Mouse (Mus musculus): Measurements from ENCODE around the gene Tmem14c. TPM values are rescaled to one million over a fixed set of nuclear protein-coding genes. Genes with fewer than 3 reads are reported as not detected.

The Tmem14c gene
- polyA plus RNA-seq, 1 experiment from 2014 or later = 228 TPM

GRCm38 (mm10) chr13:41008946-41009345 is 7.1 kb upstream of the Tmem14c start:
- Histone ChIP-seq H3K36me3 (peaks cover 93% of the 10 kb centered on the region), H3K4me3 (no peak overlapping the region), H3K4me1 (replicated peaks) (no peaks in the 10 kb centered on the region), H3K9ac (no peak overlapping the region), H3K4me2 (no peak overlapping the region), H3K27me3 (replicated peaks) (no peaks in the 10 kb centered on the region), H3K9me3 (replicated peaks) (no peaks in the 10 kb centered on the region), H3K27ac (ENCODE audit: poor library complexity, severe bottlenecking) (no peak overlapping the region)
- WGBS = 82% methylated on average over 8 of the region's 8 CpGs
- no peak for ATAC-seq (ENCODE audit: insufficient number of reproducible peaks, low FRiP score)

- peak overlapping the region; percentile 86 for H3K27ac ChIP-seq (ENCODE audit: poor library complexity, severe bottlenecking)
- H3K9ac ChIP-seq = peak overlapping the region; percentile 79
- H3K4me3 ChIP-seq = peak overlapping the region; percentile 70
- WGBS = 46% methylated on average over 12 of the region's 12 CpGs
- peak overlapping the region; percentile 83 for H3K4me2 ChIP-seq
- H3K9me3 ChIP-seq (replicated peaks) = no peaks in the 10 kb centered on the region
- no peaks in the 10 kb centered on the region for H3K27me3 ChIP-seq (replicated peaks)
- H3K36me3 ChIP-seq = peaks cover 66% of the 10 kb centered on the region
- H3K4me1 ChIP-seq (replicated peaks) = peaks cover 39% of the 10 kb centered on the region
- no peak for ATAC-seq (ENCODE audit: insufficient number of reproducible peaks, low FRiP score)
Observed at GRCm38 (mm10) chr13:41016797-41017405, 809 bp downstream of the Tmem14c start.

- WGBS = 55% methylated on average over 4 of the region's 4 CpGs
- Histone ChIP-seq H3K36me3 (peaks cover 65% of the 10 kb centered on the region), H3K4me2 (peak overlapping the region; percentile 83), H3K27ac (ENCODE audit: poor library complexity, severe bottlenecking) (no peak overlapping the region), H3K4me1 (replicated peaks) (peaks cover 41% of the 10 kb centered on the region), H3K4me3 (peak overlapping the region; percentile 70; the same call in 1 of the 2 replicates), H3K9me3 (replicated peaks) (no peaks in the 10 kb centered on the region), H3K27me3 (replicated peaks) (no peaks in the 10 kb centered on the region), H3K9ac (peak overlapping the region; percentile 10)
- peak; percentile 69 for ATAC-seq (ENCODE audit: insufficient number of reproducible peaks, low FRiP score)
Observed at GRCm38 (mm10) chr13:41017832-41018231, 1.7 kb downstream of the Tmem14c start.

DNA sequence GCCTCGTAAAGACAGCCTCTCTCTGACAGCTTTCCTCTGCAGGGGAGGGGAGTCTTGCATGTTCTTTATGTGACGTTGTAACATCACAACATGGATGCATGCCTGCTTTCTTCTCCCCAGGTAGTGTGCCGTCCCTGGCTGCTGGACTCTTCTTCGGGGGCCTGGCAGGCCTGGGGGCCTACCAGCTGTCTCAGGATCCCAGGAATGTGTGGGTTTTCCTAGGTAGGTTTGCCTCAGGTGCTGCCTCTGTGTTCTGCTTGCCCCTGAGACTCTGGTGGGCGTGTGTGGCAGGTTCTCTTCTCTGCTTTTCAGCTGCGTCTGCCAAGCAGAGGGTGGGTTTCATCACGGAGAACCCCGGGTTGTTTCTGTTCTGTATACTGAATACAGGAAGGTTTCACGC is 2.1 kb downstream of the Tmem14c start:
- no peaks in the 10 kb centered on the region for H3K9me3 ChIP-seq (replicated peaks)
- H3K4me1 ChIP-seq (replicated peaks) = peaks cover 41% of the 10 kb centered on the region
- no peak overlapping the region for H3K4me3 ChIP-seq
- no peak overlapping the region; the same call in 1 of the 2 replicates for H3K9ac ChIP-seq
- ATAC-seq (ENCODE audit: insufficient number of reproducible peaks, low FRiP score) = no peak
- peaks cover 64% of the 10 kb centered on the region for H3K36me3 ChIP-seq
- WGBS = 81% methylated on average over 9 of the region's 9 CpGs
- H3K27ac ChIP-seq (ENCODE audit: poor library complexity, severe bottlenecking) = no peak overlapping the region; the same call in 1 of the 2 replicates
- H3K27me3 ChIP-seq (replicated peaks) = no peaks in the 10 kb centered on the region
- peak overlapping the region; percentile 43 for H3K4me2 ChIP-seq

DNA sequence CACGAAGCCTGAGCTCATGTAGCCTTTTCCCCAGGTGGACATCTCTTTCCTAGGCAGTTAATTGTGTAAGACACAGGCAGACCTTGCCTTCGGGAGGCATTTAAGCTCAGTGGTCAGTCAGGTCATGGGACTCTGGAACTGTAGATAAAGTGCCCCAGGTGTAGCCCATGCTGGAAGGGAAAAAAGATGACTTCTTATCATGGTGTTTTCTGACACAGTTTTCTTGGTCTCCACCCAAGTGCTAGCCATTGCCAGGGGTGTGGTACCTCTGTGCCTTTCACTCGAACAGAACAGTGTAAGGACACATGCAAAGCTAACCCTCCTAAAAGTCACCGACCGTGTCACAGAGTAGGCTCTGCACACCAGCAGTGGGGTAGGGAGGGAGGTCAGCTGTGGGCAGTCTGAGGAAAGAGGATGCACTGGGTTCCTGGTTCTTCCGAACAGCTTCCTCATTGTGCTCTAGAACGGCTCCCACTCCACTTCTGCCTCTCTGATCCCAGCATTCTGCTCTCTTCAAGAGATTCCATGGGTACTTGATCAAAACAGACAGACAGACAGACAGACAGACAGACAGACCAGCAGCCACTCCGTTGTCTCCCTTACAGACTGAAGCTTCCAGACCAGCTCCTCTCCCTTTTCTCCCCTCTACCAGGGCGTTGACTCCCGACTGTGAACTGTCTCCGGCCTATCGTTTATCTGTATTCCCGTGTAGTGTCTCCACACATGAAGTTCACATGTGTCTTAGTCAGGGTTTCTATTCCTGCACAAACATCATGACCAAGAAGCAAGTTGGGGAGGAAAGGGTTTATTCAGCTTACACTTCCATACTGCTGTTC is 2.9 kb downstream of the Tmem14c start:
- Histone ChIP-seq H3K27ac (ENCODE audit: poor library complexity, severe bottlenecking) (peak overlapping the region; percentile 51), H3K9me3 (replicated peaks) (no peaks in the 10 kb centered on the region), H3K4me1 (replicated peaks) (peaks cover 41% of the 10 kb centered on the region), H3K4me3 (peak overlapping the region; percentile 8; the same call in 1 of the 2 replicates), H3K36me3 (peaks cover 64% of the 10 kb centered on the region), H3K9ac (no peak overlapping the region), H3K27me3 (replicated peaks) (no peaks in the 10 kb centered on the region), H3K4me2 (peak overlapping the region; percentile 43)
- 87% methylated on average over 13 of the region's 13 CpGs for WGBS
- peak; percentile 7; the same call in 1 of the 2 replicates for ATAC-seq (ENCODE audit: insufficient number of reproducible peaks, low FRiP score)

- 17% methylated on average over 7 of the region's 7 CpGs for WGBS
- no peaks in the 10 kb centered on the region for H3K27me3 ChIP-seq (replicated peaks)
- H3K36me3 ChIP-seq = peaks cover 64% of the 10 kb centered on the region
- no peak overlapping the region for H3K9ac ChIP-seq
- peaks cover 38% of the 10 kb centered on the region for H3K4me1 ChIP-seq (replicated peaks)
- peak; percentile 53; the same call in 1 of the 2 replicates for ATAC-seq (ENCODE audit: insufficient number of reproducible peaks, low FRiP score)
- peak overlapping the region; percentile 18 for H3K4me2 ChIP-seq
- no peaks in the 10 kb centered on the region for H3K9me3 ChIP-seq (replicated peaks)
- H3K27ac ChIP-seq (ENCODE audit: poor library complexity, severe bottlenecking) = no peak overlapping the region
- no peak overlapping the region for H3K4me3 ChIP-seq
Observed at GRCm38 (mm10) chr13:41020494-41020893, 4.4 kb downstream of the Tmem14c start.

DNA sequence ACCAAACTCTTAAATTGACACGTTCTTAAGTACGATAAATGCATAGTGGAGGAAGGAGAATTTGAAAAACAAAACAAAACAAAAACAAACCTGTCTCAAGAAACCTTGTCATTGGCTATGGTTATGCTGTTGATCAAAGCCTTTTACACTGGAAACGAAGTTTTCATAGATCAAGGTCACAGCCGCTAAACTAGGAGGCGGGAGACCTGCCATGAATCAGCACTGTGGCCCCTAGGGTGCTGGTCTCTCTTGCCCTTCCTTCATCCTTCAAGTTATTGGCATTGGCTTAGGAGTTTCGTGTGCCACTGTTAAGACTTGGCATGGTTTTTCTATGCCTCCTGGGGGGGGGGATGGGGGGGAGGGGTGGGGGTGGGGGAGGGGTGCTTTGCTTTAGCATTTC is 5.5 kb downstream of the Tmem14c start:
- H3K27ac ChIP-seq (ENCODE audit: poor library complexity, severe bottlenecking) = no peak overlapping the region
- no peaks in the 10 kb centered on the region for H3K27me3 ChIP-seq (replicated peaks)
- H3K36me3 ChIP-seq = peaks cover 64% of the 10 kb centered on the region
- WGBS = 84% methylated on average over 6 of the region's 6 CpGs
- no peaks in the 10 kb centered on the region for H3K9me3 ChIP-seq (replicated peaks)
- peaks cover 37% of the 10 kb centered on the region for H3K4me1 ChIP-seq (replicated peaks)
- ATAC-seq (ENCODE audit: insufficient number of reproducible peaks, low FRiP score) = no peak
- no peak overlapping the region for H3K4me2 ChIP-seq
- no peak overlapping the region for H3K4me3 ChIP-seq
- no peak overlapping the region for H3K9ac ChIP-seq

DNA sequence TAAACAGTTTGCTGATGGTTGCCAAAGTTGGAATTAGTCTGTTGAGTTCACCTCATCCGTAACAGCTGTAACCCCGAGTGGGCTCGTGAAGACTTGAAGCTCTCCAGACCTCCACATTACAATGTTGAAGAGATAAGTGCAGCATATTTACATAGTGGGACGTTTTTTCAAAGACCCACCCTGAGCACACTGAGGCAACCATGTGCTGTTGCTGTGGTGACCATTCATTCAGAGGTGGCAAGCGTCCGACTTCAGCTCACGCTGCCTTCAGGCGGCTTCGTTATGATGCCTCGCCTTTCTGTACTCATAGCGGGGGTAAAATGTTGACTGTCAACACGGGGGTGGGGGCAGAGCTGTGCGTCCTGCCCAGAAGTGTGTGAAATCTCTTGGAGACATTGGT is 6.0 kb downstream of the Tmem14c start:
- peaks cover 32% of the 10 kb centered on the region for H3K4me1 ChIP-seq (replicated peaks)
- no peak overlapping the region for H3K27ac ChIP-seq (ENCODE audit: poor library complexity, severe bottlenecking)
- H3K9ac ChIP-seq = no peak overlapping the region
- 71% methylated on average over 13 of the region's 13 CpGs for WGBS
- H3K4me2 ChIP-seq = no peak overlapping the region
- no peak overlapping the region for H3K4me3 ChIP-seq
- H3K27me3 ChIP-seq (replicated peaks) = no peaks in the 10 kb centered on the region
- H3K36me3 ChIP-seq = peaks cover 64% of the 10 kb centered on the region
- ATAC-seq (ENCODE audit: insufficient number of reproducible peaks, low FRiP score) = no peak
- no peaks in the 10 kb centered on the region for H3K9me3 ChIP-seq (replicated peaks)

DNA sequence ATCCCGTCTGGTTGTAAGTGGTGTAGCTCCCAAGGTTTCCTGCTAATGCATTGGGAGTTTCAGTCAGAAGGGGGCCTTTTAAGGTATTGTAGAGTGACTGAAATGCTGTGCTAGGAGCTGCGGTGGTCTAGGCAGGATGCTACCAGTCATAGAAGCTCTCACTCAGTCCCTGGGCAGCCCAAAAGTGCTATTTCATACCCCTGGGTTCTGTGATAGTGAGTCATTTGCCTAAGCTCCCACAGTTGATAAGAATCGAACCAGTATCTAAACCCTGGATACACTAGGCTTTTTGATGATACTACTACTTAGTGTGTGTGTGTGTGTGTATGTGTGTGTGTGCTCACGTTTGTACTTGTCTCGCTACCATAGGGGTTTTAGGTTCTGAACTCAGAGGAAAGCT is 14.0 kb downstream of the Tmem14c start:
- WGBS = 59% methylated on average over 5 of the region's 5 CpGs
- Histone ChIP-seq H3K4me3 (no peak overlapping the region), H3K27me3 (replicated peaks) (no peaks in the 10 kb centered on the region), H3K4me1 (replicated peaks) (no peaks in the 10 kb centered on the region), H3K9me3 (replicated peaks) (no peaks in the 10 kb centered on the region), H3K4me2 (no peak overlapping the region), H3K9ac (no peak overlapping the region), H3K27ac (ENCODE audit: poor library complexity, severe bottlenecking) (no peak overlapping the region), H3K36me3 (no peaks in the 10 kb centered on the region)
- no peak for ATAC-seq (ENCODE audit: insufficient number of reproducible peaks, low FRiP score)

GRCm38 (mm10) chr13:41042511-41042910 is 26.4 kb downstream of the Tmem14c start:
- no peaks in the 10 kb centered on the region for H3K27me3 ChIP-seq (replicated peaks)
- WGBS = 81% methylated on average over 4 of the region's 4 CpGs
- no peak for ATAC-seq (ENCODE audit: insufficient number of reproducible peaks, low FRiP score)
- no peaks in the 10 kb centered on the region for H3K4me1 ChIP-seq (replicated peaks)
- H3K4me3 ChIP-seq = no peak overlapping the region
- no peak overlapping the region for H3K4me2 ChIP-seq
- no peak overlapping the region for H3K9ac ChIP-seq
- no peaks in the 10 kb centered on the region for H3K9me3 ChIP-seq (replicated peaks)
- H3K36me3 ChIP-seq = no peaks in the 10 kb centered on the region
- no peak overlapping the region for H3K27ac ChIP-seq (ENCODE audit: poor library complexity, severe bottlenecking)

- no peak for ATAC-seq (ENCODE audit: insufficient number of reproducible peaks, low FRiP score)
- Histone ChIP-seq H3K9ac (no peak overlapping the region), H3K4me3 (no peak overlapping the region), H3K9me3 (replicated peaks) (no peaks in the 10 kb centered on the region), H3K27ac (ENCODE audit: poor library complexity, severe bottlenecking) (no peak overlapping the region), H3K27me3 (replicated peaks) (no peaks in the 10 kb centered on the region), H3K36me3 (no peaks in the 10 kb centered on the region), H3K4me2 (no peak overlapping the region), H3K4me1 (replicated peaks) (no peaks in the 10 kb centered on the region)
- 88% methylated on average over 8 of the region's 8 CpGs for WGBS
Observed at GRCm38 (mm10) chr13:41045901-41046300, 29.8 kb downstream of the Tmem14c start.

All from heart, embryonic 12.5 days (tissue).